In genomic region chr19:45651524-45651923, GRCm38 (mm10) we compare ENCODE assay signal across 13 mouse cellular contexts. TPM values are rescaled to one million over a fixed set of nuclear protein-coding genes. Genes with fewer than 3 reads are reported as not detected.
DNase-seq lines count a peak whose midpoint lies in the region; ATAC-seq and TF ChIP-seq lines count a peak whose summit lies in the region.
"Had no signal": no experiment of that assay in that cellular context is flagged by ENCODE, and none has a peak within 500 bp of the region (broad histone marks: within the 10 kb centered on the region; RNA-seq: fewer than 3 reads in every experiment).

No protein-coding gene starts in this region.

- H3K9me3 ChIP-seq in kidney, embryonic 16.5 days (ENCODE audit: low read length), result no peaks in the 10 kb centered on the region
- no peaks in the 10 kb centered on the region for H3K9me3 ChIP-seq in MEL (replicated peaks; ENCODE audit: insufficient read depth, low read length)
- H3K9me3 ChIP-seq in limb, embryonic 11.5 days (ENCODE audit: control insufficient read depth, low read length), result no peaks in the 10 kb centered on the region
- no peaks in the 10 kb centered on the region for H3K9me3 ChIP-seq in forebrain, embryonic 10.5 days
- H3K9me3 ChIP-seq: forebrain, embryonic 15.5 days; hindbrain, embryonic 15.5 days had no signal

- TF ChIP-seq POLR2A in MEL (IDR thresholded peaks at IDR 0.05; ENCODE audit: control insufficient read depth in 1 of 2, insufficient read depth in 1 of 2, low read depth in 1 of 2, low read length in 2 of 2, poor library complexity in 1 of 2), result no peak

- DNase-seq in kidney, postnatal 36 days, result no peak
- DNase-seq in 416B (ENCODE audit: low read depth) (peak; percentile 27), MEL (ENCODE audit: low read depth, low spot score) (peak; percentile 32)
- DNase-seq in limb, embryonic 11.5 days (ENCODE audit: low spot score), result no peak
- no peak for DNase-seq in forebrain, embryonic 10.5 days (ENCODE audit: extremely low spot score, low spot score)
- DNase-seq in right cerebral cortex, postnatal 14 days, result no peak
- no peak for DNase-seq in adrenal gland, adult 2 months
- DNase-seq: cerebellum, adult 18-20 months; kidney, adult 8-10 months; lung, adult 2 months had no signal

- no peak for TF ChIP-seq RAD21 in MEL (IDR thresholded peaks at IDR 0.05; ENCODE audit: low read depth, low read length)

- no peak overlapping the region for H3K4me2 ChIP-seq in kidney, embryonic 16.5 days (replicated peaks; ENCODE audit: low read depth, low read length)
- no peak overlapping the region for H3K4me2 ChIP-seq in limb, embryonic 11.5 days (ENCODE audit: low read depth, severe bottlenecking)
- H3K4me2 ChIP-seq: forebrain, embryonic 15.5 days; hindbrain, embryonic 15.5 days had no signal

- TF ChIP-seq EP300 in MEL (IDR thresholded peaks at IDR 0.05; ENCODE audit: low read depth in 1 of 2, low read length in 2 of 2), result no peak

- H3K27ac ChIP-seq in kidney, embryonic 16.5 days (ENCODE audit: low read length), result peak overlapping the region; percentile 78
- H3K27ac ChIP-seq in MEL (ENCODE audit: control insufficient read depth, low read depth, low read length), result no peak overlapping the region
- 0 out of 2 replicates have a peak overlapping the region, but pooled peaks have one; percentile 21 for H3K27ac ChIP-seq in limb, embryonic 11.5 days (replicated peaks; ENCODE audit: low read depth, low read length)
- H3K27ac ChIP-seq in forebrain, embryonic 10.5 days, result no peak overlapping the region
- H3K27ac ChIP-seq: forebrain, embryonic 15.5 days; hindbrain, embryonic 15.5 days had no signal

- no peaks in the 10 kb centered on the region; the same call in 1 of the 2 replicates for H3K79me2 ChIP-seq in MEL (ENCODE audit: control insufficient read depth, insufficient read depth, low read length, poor library complexity)

- peaks cover 36% of the 10 kb centered on the region for H3K4me1 ChIP-seq in kidney, embryonic 16.5 days (ENCODE audit: insufficient read depth, low read length)
- H3K4me1 ChIP-seq in MEL (ENCODE audit: control insufficient read depth in 1 of 2, insufficient read depth in 2 of 2, low read length in 2 of 2), result peaks cover 5 to 19% of the 10 kb centered on the region in 2 experiments; a peak in 3 of 4 replicates
- H3K4me1 ChIP-seq in limb, embryonic 11.5 days (ENCODE audit: control insufficient read depth, insufficient read depth, low read length), result peaks cover 27% of the 10 kb centered on the region
- peaks cover 52% of the 10 kb centered on the region for H3K4me1 ChIP-seq in forebrain, embryonic 10.5 days

- H3K9ac ChIP-seq in kidney, embryonic 16.5 days (replicated peaks; ENCODE audit: low read length), result no peak overlapping the region
- no peak overlapping the region for H3K9ac ChIP-seq in MEL (ENCODE audit: control insufficient read depth, low read depth, low read length, poor library complexity, severe bottlenecking)
- no peak overlapping the region for H3K9ac ChIP-seq in limb, embryonic 11.5 days (ENCODE audit: low read length)
- H3K9ac ChIP-seq: forebrain, embryonic 15.5 days; hindbrain, embryonic 15.5 days had no signal

- TF ChIP-seq CTCF in MEL (IDR thresholded peaks at IDR 0.05 in 2 of 3, conservative IDR thresholded peaks at IDR 0.05 in 1 of 3; ENCODE audit: control insufficient read depth in 1 of 3, insufficient read depth in 1 of 3, low read depth in 2 of 3, low read length in 3 of 3, poor library complexity in 1 of 3, severe bottlenecking in 1 of 3), result no peak

- no peaks in the 10 kb centered on the region for H3K27me3 ChIP-seq in kidney, embryonic 16.5 days (ENCODE audit: insufficient read depth, low read length)
- no peaks in the 10 kb centered on the region for H3K27me3 ChIP-seq in MEL (ENCODE audit: control insufficient read depth in 1 of 2, insufficient read depth in 2 of 2, low read length in 2 of 2)
- H3K27me3 ChIP-seq in limb, embryonic 11.5 days (ENCODE audit: control insufficient read depth, insufficient read depth, low read length), result no peaks in the 10 kb centered on the region
- H3K27me3 ChIP-seq in forebrain, embryonic 10.5 days (ENCODE audit: poor library complexity, severe bottlenecking), result peaks cover 21% of the 10 kb centered on the region
- H3K27me3 ChIP-seq: forebrain, embryonic 15.5 days; hindbrain, embryonic 15.5 days had no signal

- no peak for ATAC-seq in kidney, embryonic 16.5 days (ENCODE audit: low FRiP score, low TSS enrichment)
- no peak for ATAC-seq in limb, embryonic 11.5 days (ENCODE audit: insufficient number of reproducible peaks, low FRiP score, low TSS enrichment, low read depth)
- ATAC-seq: forebrain, embryonic 15.5 days had no signal

- 59% methylated on average over 8 of the region's 8 CpGs for whole genome bisulfite sequencing in kidney, embryonic 16.5 days
- 88% methylated on average over 8 of the region's 8 CpGs for WGBS in limb, embryonic 11.5 days
- WGBS in forebrain, embryonic 10.5 days, result 94% methylated on average over 8 of the region's 8 CpGs

- no peaks in the 10 kb centered on the region for H3K36me3 ChIP-seq in kidney, embryonic 16.5 days (ENCODE audit: insufficient read depth, low read length)
- H3K36me3 ChIP-seq in MEL (ENCODE audit: control insufficient read depth in 1 of 2, insufficient read depth in 2 of 2, low read length in 2 of 2), result peaks cover 0 to 11% of the 10 kb centered on the region in 2 experiments; a peak in 2 of 4 replicates
- H3K36me3 ChIP-seq in limb, embryonic 11.5 days (ENCODE audit: control insufficient read depth, insufficient read depth, low read length), result no peaks in the 10 kb centered on the region
- H3K36me3 ChIP-seq in forebrain, embryonic 10.5 days (replicated peaks), result no peaks in the 10 kb centered on the region
- H3K36me3 ChIP-seq: forebrain, embryonic 15.5 days; hindbrain, embryonic 15.5 days had no signal

- H3K4me3 ChIP-seq in kidney, embryonic 16.5 days (ENCODE audit: low read length), result no peak overlapping the region
- no peak overlapping the region for H3K4me3 ChIP-seq in MEL (ENCODE audit: control insufficient read depth in 1 of 2, insufficient read depth in 1 of 2, low read depth in 2 of 2, low read length in 2 of 2)
- H3K4me3 ChIP-seq in limb, embryonic 11.5 days (ENCODE audit: low read depth, low read length), result no peak overlapping the region
- no peak overlapping the region for H3K4me3 ChIP-seq in forebrain, embryonic 10.5 days
- H3K4me3 ChIP-seq: forebrain, embryonic 15.5 days; hindbrain, embryonic 15.5 days had no signal

TF ChIP-seq in MEL, 35 proteins besides CTCF, POLR2A, EP300 and RAD21:
- TF ChIP-seq MAFK (IDR thresholded peaks at IDR 0.05; ENCODE audit: borderline replicate concordance, low read depth, low read length) (peak; percentile 81), E2F4 (IDR thresholded peaks at IDR 0.05; ENCODE audit: borderline replicate concordance, low read depth, low read length) (no peak)
TF ChIP-seq in MEL: peak in this region for 1.

RNA-seq across cellular contexts. Expression of gene Fbxw4, which starts 8.6 kb away (rescaled TPM):
- polyA plus RNA-seq in kidney, embryonic 16.5 days (2015; fragmentation: Nextera tagmentation; extraction: Ambion mirVana), result 7.2 and 7.9 TPM in 2 replicates
- 9.4 and 12.4 TPM in 2 replicates for total RNA-seq in MEL (2012; rRNA removed)
- 10 to 100 TPM in 1 of 2 experiments, not detected in 1; 45.3 TPM for polyA plus RNA-seq in MEL (2012; ENCODE audit: insufficient read depth in 1 of 2, insufficient read length in 2 of 2, low read depth in 1 of 2, low replicate concordance in 2 of 2, missing spikeins in 1 of 2)
- 3.3 and 4.4 TPM in 2 replicates for polyA plus RNA-seq in limb, embryonic 11.5 days (2014; fragmentation: Nextera tagmentation; extraction: Ambion mirVana)
- polyA plus RNA-seq in forebrain, embryonic 10.5 days (2016; fragmentation: Nextera tagmentation; extraction: Ambion mirVana), result 4.2 and 4.4 TPM in 2 replicates
- total RNA-seq in adrenal gland, adult 2 months (2021), result 10 to 100 TPM; 30.0 to 34.4 TPM
- 145 and 199 TPM in 2 replicates for polyA plus RNA-seq in adrenal gland, adult 2 months (2012; rRNA removed)

Comparison
In these comparisons a context has a peak if more than half of its experiments do, and no peak if none do; other contexts are left out.
1. H3K27ac ChIP-seq: peak in kidney, embryonic 16.5 days (single experiment) and limb, embryonic 11.5 days (single experiment); none in MEL (single experiment) and forebrain, embryonic 10.5 days (single experiment).
2. DNase-seq: peak in 416B (single experiment) and MEL (single experiment); none in kidney, postnatal 36 days (0 of 2), limb, embryonic 11.5 days (single experiment), forebrain, embryonic 10.5 days (single experiment), right cerebral cortex, postnatal 14 days (single experiment) and adrenal gland, adult 2 months (single experiment).